Mouse (Mus musculus): ENCODE data around the gene Dmc1.

Gene Dmc1

GRCm38 (mm10) chr15:79604990-79605665 lies at the start of gene Dmc1:
Gene Dmc1 (minus strand): TSS chr15:79605109.
- DNase-seq: no peak

- no peak for DNase-seq
Measured at GRCm38 (mm10) chr15:79651481-79651880, 46.6 kb upstream of the Dmc1 start.

GRCm38 (mm10) chr15:79650569-79650968 lies 45.7 kb upstream of the Dmc1 start:
- DNase-seq: no peak

- DNase-seq: peak; percentile 47
Measured at GRCm38 (mm10) chr15:79648130-79648529, 43.2 kb upstream of the Dmc1 start.

GRCm38 (mm10) chr15:79645483-79645882 lies 40.6 kb upstream of the Dmc1 start:
- no peak for DNase-seq

GRCm38 (mm10) chr15:79641135-79641817 lies 36.4 kb upstream of the Dmc1 start:
- peak; percentile 60 for DNase-seq

- no peak for DNase-seq
Measured at GRCm38 (mm10) chr15:79630471-79630870, 25.6 kb upstream of the Dmc1 start.

GRCm38 (mm10) chr15:79619770-79620414 lies 15.0 kb upstream of the Dmc1 start:
- no peak for DNase-seq

GRCm38 (mm10) chr15:79618456-79618855 lies 13.5 kb upstream of the Dmc1 start:
- no peak for DNase-seq

- DNase-seq: no peak
Measured at GRCm38 (mm10) chr15:79617135-79617534, 12.2 kb upstream of the Dmc1 start.

- no peak for DNase-seq
Measured at GRCm38 (mm10) chr15:79616729-79617128, 11.8 kb upstream of the Dmc1 start.

GRCm38 (mm10) chr15:79615501-79615900 lies 10.6 kb upstream of the Dmc1 start:
- DNase-seq: no peak

GRCm38 (mm10) chr15:79609226-79609625 lies 4.3 kb upstream of the Dmc1 start:
- DNase-seq: no peak

- peak; percentile 34 for DNase-seq
Measured at GRCm38 (mm10) chr15:79608214-79608613, 3.3 kb upstream of the Dmc1 start.

GRCm38 (mm10) chr15:79607757-79608156 lies 2.8 kb upstream of the Dmc1 start:
- peak; percentile 37 for DNase-seq

- no peak for DNase-seq
Measured at GRCm38 (mm10) chr15:79606161-79606560, 1.3 kb upstream of the Dmc1 start.

GRCm38 (mm10) chr15:79600176-79600575 lies 4.7 kb downstream of the Dmc1 start:
- DNase-seq: peak; percentile 73

GRCm38 (mm10) chr15:79598715-79599114 lies 6.2 kb downstream of the Dmc1 start:
- no peak for DNase-seq

- no peak for DNase-seq
Measured at GRCm38 (mm10) chr15:79581581-79581980, 23.3 kb downstream of the Dmc1 start.

GRCm38 (mm10) chr15:79577671-79578426 lies 27.1 kb downstream of the Dmc1 start:
- DNase-seq: peak; percentile 51

- DNase-seq: no peak
Measured at GRCm38 (mm10) chr15:79576947-79577346, 28.0 kb downstream of the Dmc1 start.

GRCm38 (mm10) chr15:79575543-79576222 lies 29.2 kb downstream of the Dmc1 start:
- DNase-seq: peak; percentile 19

GRCm38 (mm10) chr15:79562417-79562816 lies 42.5 kb downstream of the Dmc1 start:
- DNase-seq: peak; percentile 72
